Mouse (Mus musculus) brain, embryonic 14.5 days (tissue): ENCODE data around the gene Utp3.
"Not testable (repeated sequence)": the region's sequence is repeated elsewhere in the genome, so short reads cannot be mapped to it uniquely, and the experiment has no call there.

Experiments
- CTCF ChIP-seq: fragments of 200-500 bp; IDR thresholded peaks from 2 replicates; pipeline ENCODE4 v1.5.1; 2012; ENCODE audit warnings: inconsistent platforms, mild to moderate bottlenecking, moderate library complexity, borderline replicate concordance; ENCODE audit not compliant: insufficient read depth, insufficient read length; ENCODE audit errors: extremely low read depth
- POLR2A ChIP-seq: fragments of 200-500 bp; IDR thresholded peaks from 2 replicates; pipeline ENCODE4 v1.6.1; 2012; ENCODE audit warnings: mild to moderate bottlenecking, inconsistent platforms, borderline replicate concordance; ENCODE audit not compliant: poor library complexity, insufficient read depth, insufficient read length, severe bottlenecking; ENCODE audit errors: extremely low read depth

DNA sequence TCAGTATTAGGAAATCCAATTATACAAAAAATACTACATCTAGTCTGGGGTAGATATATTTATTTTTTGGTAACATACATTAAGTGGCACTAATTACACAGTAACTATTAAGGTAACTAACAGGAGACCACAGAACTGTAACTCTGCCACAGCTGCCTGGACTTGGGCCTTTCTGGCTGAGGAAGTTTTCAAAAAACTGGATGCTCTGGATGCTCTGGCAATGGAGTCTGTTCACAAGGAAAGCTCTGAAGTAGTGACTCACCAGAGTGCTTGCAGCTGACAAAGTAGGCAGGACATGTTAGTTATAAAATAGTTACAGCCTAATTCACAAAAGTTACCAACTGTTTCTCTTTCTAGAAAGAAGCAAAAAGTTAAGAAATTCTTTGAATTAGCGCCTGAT, 9.9 kb upstream of the Utp3 start:
- not testable (repeated sequence) for TF ChIP-seq CTCF, POLR2A
